Mouse (Mus musculus) thymus, adult 2 months (tissue): ENCODE measurements around the gene Wdr53.

Source experiments
- CTCF ChIP-seq: fragments of 200-500 bp; IDR thresholded peaks from 2 replicates; pipeline ENCODE4 v1.5.1; 2012; ENCODE audit warnings: mild to moderate bottlenecking, control low read depth, low read length, moderate library complexity, borderline replicate concordance; ENCODE audit not compliant: control insufficient read depth, poor library complexity, insufficient read depth; ENCODE audit errors: extremely low read depth
- POLR2A ChIP-seq: fragments of 200-500 bp; IDR thresholded peaks from 2 replicates; pipeline ENCODE4 v1.6.1; 2012; ENCODE audit warnings: mild to moderate bottlenecking, low read length, control low read depth, moderate library complexity; ENCODE audit not compliant: control insufficient read depth, poor library complexity, insufficient read depth; ENCODE audit errors: extremely low read depth

DNA sequence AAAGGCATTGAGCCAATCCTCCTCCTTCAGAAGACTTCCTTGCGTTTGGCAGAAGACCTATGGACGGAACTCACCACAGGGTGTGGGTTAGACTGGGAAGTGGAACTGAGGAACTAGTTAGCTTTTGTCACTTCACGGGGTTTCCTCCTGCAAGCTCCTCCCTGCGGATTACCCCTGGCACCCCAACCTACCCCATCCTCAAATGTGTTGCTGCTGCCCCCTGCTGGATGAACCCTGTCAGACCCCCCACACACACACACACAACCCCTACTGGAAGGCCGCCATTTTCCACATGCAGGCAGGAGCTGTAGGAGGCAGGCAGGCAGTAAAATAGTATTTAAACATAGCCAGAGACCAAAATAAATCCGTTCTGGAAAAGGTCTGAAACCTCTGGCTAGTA is 44.3 kb upstream of the Wdr53 start:
- TF ChIP-seq POLR2A, result no peak
- TF ChIP-seq CTCF, result peak; percentile 95
